Mouse (Mus musculus) hindbrain, embryonic 12.5 days (tissue): ENCODE results near the gene Fam136a. TPM values are rescaled to one million over a fixed set of nuclear protein-coding genes. Genes with fewer than 3 reads are reported as not detected.
"Not testable (repeated sequence)": the region's sequence is repeated elsewhere in the genome, so short reads cannot be mapped to it uniquely, and the experiment has no call there.

Experiments used
- ATAC-seq: fragments of 200-750 bp; cut with Nextera tagmentation; 2 replicates; pipeline ENCODE4 v1.8.0; 2017; ENCODE audit warnings: moderate TSS enrichment; ENCODE audit not compliant: low FRiP score
- H3K27ac ChIP-seq: fragments of 300-500 bp; sonication (generic); 2 replicates; pipeline ENCODE4 v1.5.1; 2016; ENCODE audit warnings: mild to moderate bottlenecking
- H3K27me3 ChIP-seq: fragments of 300-500 bp; sonication (generic); 2 replicates; pipeline ENCODE4 v1.6.1; 2016; ENCODE audit warnings: mild to moderate bottlenecking
- H3K36me3 ChIP-seq: fragments of 300-500 bp; sonication (generic); 2 replicates; pipeline ENCODE4 v1.6.1; 2016; ENCODE audit warnings: mild to moderate bottlenecking
- H3K4me1 ChIP-seq: fragments of 300-500 bp; sonication (generic); 2 replicates; pipeline ENCODE4 v1.6.1; 2016
- H3K4me2 ChIP-seq: fragments of 300-500 bp; sonication (generic); replicated peaks from 2 replicates; pipeline ENCODE4 v1.6.1; 2016; ENCODE audit warnings: mild to moderate bottlenecking
- H3K4me3 ChIP-seq: fragments of 300-500 bp; sonication (generic); 2 replicates; pipeline ENCODE4 v1.5.1; 2016; ENCODE audit warnings: mild to moderate bottlenecking
- H3K9ac ChIP-seq: fragments of 300-500 bp; sonication (generic); 2 replicates; pipeline ENCODE4 v1.6.1; 2016; ENCODE audit warnings: mild to moderate bottlenecking, moderate library complexity
- H3K9me3 ChIP-seq: fragments of 300-500 bp; sonication (generic); replicated peaks from 2 replicates; pipeline ENCODE4 v1.6.1; 2016; ENCODE audit warnings: mild to moderate bottlenecking
- whole genome bisulfite sequencing: fragments of 180-500 bp; shearing (Covaris S2); methylation state at CpG from one replicate; pipeline ENCODE4 v1.1.7; 2016; 5-methylcytosine and 5-hydroxymethylcytosine counted together
- polyA plus RNA-seq: library from polyadenylated mRNA; unstranded; fragments of >200 nt; fragmentation: Nextera tagmentation; extraction: Ambion mirVana; gene quantifications from 2 replicates; pipeline ENCODE4 v1.2.1, GENCODE M21; 2016

The Fam136a gene
- polyA plus RNA-seq, 1 experiment from 2014 or later = 116 TPM

- not testable (repeated sequence) for ATAC-seq, H3K27me3 ChIP-seq, H3K36me3 ChIP-seq, H3K9me3 ChIP-seq, H3K27ac ChIP-seq, H3K9ac ChIP-seq, H3K4me1 ChIP-seq, H3K4me2 ChIP-seq, H3K4me3 ChIP-seq
- WGBS = 93% methylated on average over 4 of the region's 4 CpGs
Observed at GRCm38 (mm10) chr6:86336340-86336739, 29.1 kb upstream of the Fam136a start.

DNA sequence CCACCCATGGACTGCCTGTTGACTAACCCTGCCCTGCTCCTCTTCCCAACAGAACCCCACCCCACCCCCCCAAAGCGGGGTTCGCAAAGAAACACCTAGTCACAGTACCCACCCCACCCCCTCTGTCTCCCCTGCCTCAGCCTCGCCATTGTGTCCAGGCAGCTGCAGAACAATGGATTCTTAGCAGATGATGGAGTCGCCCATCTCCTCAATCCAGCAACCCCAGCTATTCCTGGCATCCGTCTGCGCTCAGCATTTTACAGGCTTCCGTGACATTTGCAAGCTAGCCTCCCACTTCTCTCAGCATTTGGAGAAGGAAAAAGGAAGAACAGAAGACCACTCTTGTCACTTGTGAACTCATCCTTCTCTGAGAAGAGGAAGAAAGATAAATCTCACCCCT, 21.8 kb upstream of the Fam136a start:
- ATAC-seq = no peak
- Histone ChIP-seq H3K4me3 (peak overlapping the region; percentile 7; the same call in 1 of the 2 replicates), H3K36me3 (no peaks in the 10 kb centered on the region), H3K4me1 (peaks cover 9% of the 10 kb centered on the region), H3K9ac (no peak overlapping the region; the same call in 1 of the 2 replicates), H3K27me3 (peaks cover 3% of the 10 kb centered on the region; the same call in 1 of the 2 replicates), H3K9me3 (0 out of 2 replicates have a peak, but pooled peaks cover 3% of the 10 kb centered on the region), H3K27ac (peak overlapping the region; percentile 44; the same call in 1 of the 2 replicates), H3K4me2 (peak overlapping the region; percentile 43)
- WGBS = 14% methylated on average over 7 of the region's 7 CpGs

DNA sequence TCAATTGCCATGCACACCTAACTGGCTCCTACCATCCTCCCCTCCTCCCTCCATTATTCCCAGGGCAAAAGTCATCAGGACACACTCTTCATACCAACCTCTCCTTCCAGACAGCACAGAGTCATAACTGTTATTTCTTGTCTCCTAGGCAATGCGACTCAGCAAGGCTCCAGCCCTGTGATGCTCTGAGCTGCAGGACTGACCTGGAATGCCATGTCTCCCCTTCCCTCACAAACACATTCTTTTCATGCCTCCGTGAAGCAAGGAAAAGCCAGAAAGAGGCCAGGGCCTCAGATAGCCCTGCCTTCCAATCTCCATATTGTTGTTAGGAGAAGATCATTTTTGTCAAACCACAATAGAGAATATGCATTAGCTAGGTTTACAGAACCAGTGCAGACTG, 19.4 kb upstream of the Fam136a start:
- no peaks in the 10 kb centered on the region for H3K36me3 ChIP-seq
- H3K27me3 ChIP-seq = peaks cover 3% of the 10 kb centered on the region; the same call in 1 of the 2 replicates
- no peak overlapping the region for H3K4me2 ChIP-seq
- H3K4me1 ChIP-seq = peaks cover 9% of the 10 kb centered on the region
- ATAC-seq = no peak
- WGBS = 49% methylated on average over 2 of the region's 2 CpGs
- H3K9me3 ChIP-seq = 0 out of 2 replicates have a peak, but pooled peaks cover 3% of the 10 kb centered on the region
- no peak overlapping the region for H3K27ac ChIP-seq
- no peak overlapping the region for H3K4me3 ChIP-seq
- H3K9ac ChIP-seq = no peak overlapping the region

DNA sequence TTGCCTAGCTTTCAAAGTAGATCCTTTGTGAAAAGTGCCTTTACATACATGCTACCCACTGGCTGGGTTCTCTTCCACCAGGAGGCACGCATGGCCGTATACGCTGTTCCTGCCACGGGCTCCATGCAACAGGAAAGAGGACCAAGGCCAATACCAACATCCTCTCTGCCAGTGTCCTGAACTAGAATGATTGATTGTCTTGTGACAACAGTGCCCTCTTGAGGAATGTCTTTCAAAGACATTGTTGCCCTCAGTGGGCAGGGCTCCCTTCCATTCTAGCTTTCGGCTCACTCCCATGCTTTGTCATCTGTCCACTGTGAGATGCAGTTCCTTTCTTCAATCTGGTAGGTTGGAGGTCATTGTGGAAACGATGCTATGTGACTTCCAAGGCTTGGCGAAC, 16.2 kb upstream of the Fam136a start:
- no peak overlapping the region for H3K9ac ChIP-seq
- H3K4me3 ChIP-seq = no peak overlapping the region
- H3K4me2 ChIP-seq = no peak overlapping the region
- H3K36me3 ChIP-seq = no peaks in the 10 kb centered on the region
- ATAC-seq = no peak
- H3K4me1 ChIP-seq = peaks cover 3% of the 10 kb centered on the region; the same call in 1 of the 2 replicates
- H3K9me3 ChIP-seq = no peaks in the 10 kb centered on the region
- WGBS = 58% methylated on average over 7 of the region's 7 CpGs
- peaks cover 3% of the 10 kb centered on the region; the same call in 1 of the 2 replicates for H3K27me3 ChIP-seq
- no peak overlapping the region for H3K27ac ChIP-seq

DNA sequence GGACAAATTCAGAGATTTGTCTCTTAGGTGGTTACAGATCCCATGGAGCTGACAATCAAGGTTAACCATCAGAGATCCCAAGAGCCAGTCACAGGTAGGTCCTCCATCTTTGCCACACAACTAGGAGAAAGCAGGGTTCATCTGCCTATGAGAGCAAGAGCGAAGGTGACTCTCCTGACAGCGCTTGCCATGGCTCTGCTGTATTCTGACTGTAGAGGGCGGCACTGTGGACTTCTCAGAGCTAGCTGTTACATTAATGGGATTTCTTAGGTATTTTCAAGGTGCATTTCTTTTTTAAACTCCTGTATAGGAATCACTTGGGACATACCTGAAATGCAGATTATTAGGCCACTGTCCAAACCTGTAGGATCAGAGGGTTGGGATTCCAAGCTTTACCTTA, 10.5 kb upstream of the Fam136a start:
- Histone ChIP-seq H3K4me2 (no peak overlapping the region), H3K36me3 (no peaks in the 10 kb centered on the region), H3K9me3 (no peaks in the 10 kb centered on the region), H3K9ac (no peak overlapping the region), H3K4me3 (no peak overlapping the region), H3K27me3 (no peaks in the 10 kb centered on the region), H3K27ac (no peak overlapping the region), H3K4me1 (no peaks in the 10 kb centered on the region)
- WGBS = 56% methylated on average over 3 of the region's 3 CpGs
- no peak for ATAC-seq

GRCm38 (mm10) chr6:86356956-86357355, 8.5 kb upstream of the Fam136a start:
- ATAC-seq = no peak
- Histone ChIP-seq H3K36me3 (no peaks in the 10 kb centered on the region), H3K4me1 (no peaks in the 10 kb centered on the region), H3K4me3 (no peak overlapping the region), H3K4me2 (no peak overlapping the region), H3K27me3 (no peaks in the 10 kb centered on the region), H3K27ac (no peak overlapping the region), H3K9me3 (no peaks in the 10 kb centered on the region), H3K9ac (no peak overlapping the region)
- 82% methylated on average over 9 of the region's 9 CpGs for WGBS

- 73% methylated on average over 7 of the region's 7 CpGs for WGBS
- Histone ChIP-seq H3K4me2 (no peak overlapping the region), H3K4me1 (no peaks in the 10 kb centered on the region), H3K27ac (no peak overlapping the region), H3K9me3 (no peaks in the 10 kb centered on the region), H3K27me3 (no peaks in the 10 kb centered on the region), H3K9ac (no peak overlapping the region), H3K4me3 (no peak overlapping the region), H3K36me3 (no peaks in the 10 kb centered on the region)
- no peak for ATAC-seq
Observed at GRCm38 (mm10) chr6:86360691-86361090, 4.8 kb upstream of the Fam136a start.

DNA sequence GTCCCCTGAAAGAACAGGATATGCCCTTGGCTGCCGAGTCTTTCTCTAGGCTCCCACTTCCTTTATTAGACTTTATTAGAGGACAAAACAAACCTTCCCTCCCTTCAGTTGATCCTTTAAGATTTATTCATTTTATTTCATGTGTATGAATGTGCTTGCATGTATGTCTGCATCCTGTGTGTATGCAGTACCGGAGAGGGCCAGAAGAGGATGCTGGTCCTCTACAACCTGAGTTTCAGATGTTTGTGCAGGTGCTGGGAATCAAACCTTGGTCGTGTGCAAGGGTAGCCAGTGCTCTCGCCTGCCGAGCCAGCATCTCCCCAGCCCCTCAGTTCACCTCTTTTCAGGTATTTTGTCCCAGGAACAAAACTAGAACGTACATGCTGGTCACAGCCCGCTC, 4.1 kb upstream of the Fam136a start:
- Histone ChIP-seq H3K4me2 (no peak overlapping the region), H3K4me1 (peaks cover 4% of the 10 kb centered on the region), H3K36me3 (no peaks in the 10 kb centered on the region), H3K9ac (no peak overlapping the region), H3K4me3 (no peak overlapping the region), H3K27ac (no peak overlapping the region), H3K9me3 (no peaks in the 10 kb centered on the region), H3K27me3 (no peaks in the 10 kb centered on the region)
- ATAC-seq = no peak
- WGBS = 89% methylated on average over 7 of the region's 7 CpGs

DNA sequence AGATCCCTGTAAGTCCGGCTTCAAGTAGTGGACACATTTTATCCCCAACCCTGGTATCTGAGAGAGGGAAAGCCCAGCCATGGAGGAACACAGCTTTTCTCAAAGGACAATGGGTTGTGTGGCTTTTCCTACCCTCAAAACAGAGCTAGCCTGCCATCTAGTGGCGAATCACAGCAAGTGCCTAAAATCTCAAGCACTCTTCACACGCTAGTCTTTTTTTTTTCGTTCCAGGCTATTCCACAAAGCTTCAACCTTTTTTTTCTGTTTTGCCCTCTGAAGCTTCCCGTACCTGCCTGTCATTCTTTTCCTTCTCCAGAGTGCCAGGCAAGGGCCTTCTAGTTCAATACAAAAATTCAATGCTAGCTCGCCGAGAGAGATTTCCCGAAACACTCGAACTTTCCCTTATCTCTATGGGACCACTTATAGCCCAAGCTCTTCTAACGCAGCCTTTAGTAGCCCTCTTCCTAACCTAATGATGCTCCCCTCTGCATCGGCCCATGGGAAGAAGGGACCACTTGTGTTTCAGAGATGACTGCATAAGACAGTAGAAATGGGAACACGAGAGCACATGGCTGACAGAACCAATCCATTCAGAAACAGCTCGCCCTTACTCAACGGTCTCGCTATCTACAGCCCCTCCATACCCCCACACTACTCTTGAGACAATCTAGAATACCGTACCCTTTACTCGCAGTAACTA, 854 bp upstream of the Fam136a start:
- Histone ChIP-seq H3K9ac (peak overlapping the region; percentile 62), H3K27ac (peak overlapping the region; percentile 81), H3K27me3 (no peaks in the 10 kb centered on the region), H3K36me3 (peaks cover 13% of the 10 kb centered on the region; the same call in 1 of the 2 replicates), H3K4me1 (peaks cover 8% of the 10 kb centered on the region), H3K4me3 (peak overlapping the region; percentile 65), H3K4me2 (peak overlapping the region; percentile 86), H3K9me3 (no peaks in the 10 kb centered on the region)
- peak; percentile 60 for ATAC-seq
- 3% methylated on average over 17 of the region's 17 CpGs for WGBS

DNA sequence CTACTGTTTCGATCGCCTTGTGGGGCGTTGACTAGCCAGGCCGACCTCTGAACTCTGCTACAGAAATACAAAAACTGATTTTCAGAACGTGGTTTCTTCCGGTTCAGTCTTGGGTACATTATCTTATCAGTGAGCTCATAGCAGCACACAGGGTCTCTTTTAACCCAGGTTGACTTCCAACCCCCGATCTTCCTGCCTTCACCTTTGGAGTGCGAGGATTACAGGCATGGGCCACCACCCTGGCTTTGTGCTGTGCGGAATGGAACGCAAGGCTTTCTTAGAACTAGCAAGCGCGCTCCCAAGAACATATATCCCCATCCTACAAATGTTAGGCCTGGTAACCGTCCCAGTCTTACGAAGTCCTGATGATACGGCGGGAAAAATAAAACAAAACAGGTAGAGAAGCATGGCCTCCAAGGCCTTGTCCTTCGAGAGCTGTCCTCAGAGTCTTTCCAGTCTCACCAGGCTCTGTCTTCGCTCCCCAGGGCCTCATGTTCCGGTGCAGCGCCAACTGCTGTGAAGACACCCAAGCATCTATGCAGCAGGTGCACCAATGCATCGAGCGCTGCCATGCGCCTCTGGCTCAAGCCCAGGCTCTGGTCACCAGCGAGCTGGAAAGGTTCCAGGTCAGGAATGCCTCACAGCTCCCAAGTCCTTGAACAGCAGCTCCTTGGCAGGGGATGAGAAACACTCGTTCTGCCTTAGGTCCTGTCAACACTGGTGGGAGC, 843 bp downstream of the Fam136a start:
- ATAC-seq = no peak; the same call in 1 of the 2 replicates
- 46% methylated on average over 25 of the region's 25 CpGs for WGBS
- Histone ChIP-seq H3K9ac (peak overlapping the region; percentile 75), H3K4me1 (peaks cover 14% of the 10 kb centered on the region), H3K9me3 (no peaks in the 10 kb centered on the region), H3K36me3 (peaks cover 13% of the 10 kb centered on the region; the same call in 1 of the 2 replicates), H3K4me2 (peak overlapping the region; percentile 86), H3K27ac (peak overlapping the region; percentile 67), H3K4me3 (peak overlapping the region; percentile 65), H3K27me3 (no peaks in the 10 kb centered on the region)

- Histone ChIP-seq H3K4me1 (peaks cover 14% of the 10 kb centered on the region), H3K27ac (no peak overlapping the region), H3K9ac (0 out of 2 replicates have a peak overlapping the region, but pooled peaks have one; percentile 75), H3K4me2 (peak overlapping the region; percentile 86), H3K36me3 (peaks cover 13% of the 10 kb centered on the region; the same call in 1 of the 2 replicates), H3K9me3 (no peaks in the 10 kb centered on the region), H3K4me3 (peak overlapping the region; percentile 65; the same call in 1 of the 2 replicates), H3K27me3 (no peaks in the 10 kb centered on the region)
- 85% methylated on average over 2 of the region's 2 CpGs for WGBS
- no peak for ATAC-seq
Observed at GRCm38 (mm10) chr6:86366853-86367249, 1.4 kb downstream of the Fam136a start.

- H3K27me3 ChIP-seq = no peaks in the 10 kb centered on the region
- no peak overlapping the region for H3K9ac ChIP-seq
- ATAC-seq = no peak
- peaks cover 24% of the 10 kb centered on the region for H3K4me1 ChIP-seq
- no peak overlapping the region for H3K4me3 ChIP-seq
- H3K9me3 ChIP-seq = no peaks in the 10 kb centered on the region
- no peak overlapping the region for H3K27ac ChIP-seq
- peaks cover 13% of the 10 kb centered on the region; the same call in 1 of the 2 replicates for H3K36me3 ChIP-seq
- WGBS = 95% methylated on average over 5 of the region's 5 CpGs
- no peak overlapping the region for H3K4me2 ChIP-seq
Observed at GRCm38 (mm10) chr6:86368479-86368878, 3.0 kb downstream of the Fam136a start.
